Mouse (Mus musculus): ENCODE measurements around the gene Btg1. TPM values are rescaled to one million over a fixed set of nuclear protein-coding genes. Genes with fewer than 3 reads are reported as not detected.

Gene Btg1
- polyA plus RNA-seq, 1 experiment from 2014 or later = 34.6 TPM

GRCm38 (mm10) chr10:96617951-96618575, 1.3 kb downstream of the Btg1 start:
- H3K4me1 ChIP-seq = peaks cover 28% of the 10 kb centered on the region
- peak overlapping the region; percentile 98 for H3K27ac ChIP-seq
- WGBS = under 1% methylated on average over 29 of the region's 29 CpGs
- H3K4me3 ChIP-seq = peak overlapping the region; percentile 98
- peak; percentile 70 for DNase-seq (ENCODE audit: low spot score)
- no peaks in the 10 kb centered on the region for H3K9me3 ChIP-seq (replicated peaks)
- H3K36me3 ChIP-seq = peaks cover 34% of the 10 kb centered on the region
- no peaks in the 10 kb centered on the region for H3K27me3 ChIP-seq (ENCODE audit: low read depth, poor library complexity, severe bottlenecking)

- DNase-seq (ENCODE audit: low spot score) = no peak
- no peaks in the 10 kb centered on the region for H3K9me3 ChIP-seq (replicated peaks)
- peaks cover 28% of the 10 kb centered on the region for H3K4me1 ChIP-seq
- no peaks in the 10 kb centered on the region for H3K27me3 ChIP-seq (ENCODE audit: low read depth, poor library complexity, severe bottlenecking)
- peak overlapping the region; percentile 46 for H3K4me3 ChIP-seq
- peaks cover 50% of the 10 kb centered on the region for H3K36me3 ChIP-seq
- WGBS = 88% methylated on average over 8 of the region's 8 CpGs
- H3K27ac ChIP-seq = no peak overlapping the region
Measured at GRCm38 (mm10) chr10:96619951-96620889, 3.4 kb downstream of the Btg1 start.

- H3K4me3 ChIP-seq = peak overlapping the region; percentile 46
- WGBS = 72% methylated on average over 4 of the region's 4 CpGs
- H3K27ac ChIP-seq = no peak overlapping the region
- no peaks in the 10 kb centered on the region for H3K9me3 ChIP-seq (replicated peaks)
- no peak for DNase-seq (ENCODE audit: low spot score)
- H3K36me3 ChIP-seq = peaks cover 57% of the 10 kb centered on the region
- peaks cover 28% of the 10 kb centered on the region for H3K4me1 ChIP-seq
- H3K27me3 ChIP-seq (ENCODE audit: low read depth, poor library complexity, severe bottlenecking) = no peaks in the 10 kb centered on the region
Measured at GRCm38 (mm10) chr10:96620890-96621271, 4.1 kb downstream of the Btg1 start.

- H3K36me3 ChIP-seq = peaks cover 57% of the 10 kb centered on the region
- H3K9me3 ChIP-seq (replicated peaks) = no peaks in the 10 kb centered on the region
- peak overlapping the region; percentile 46; the same call in 1 of the 2 replicates for H3K4me3 ChIP-seq
- H3K27me3 ChIP-seq (ENCODE audit: low read depth, poor library complexity, severe bottlenecking) = no peaks in the 10 kb centered on the region
- DNase-seq (ENCODE audit: low spot score) = no peak
- H3K4me1 ChIP-seq = peaks cover 24% of the 10 kb centered on the region
- H3K27ac ChIP-seq = no peak overlapping the region
- 90% methylated on average over 4 of the region's 4 CpGs for WGBS
Measured at GRCm38 (mm10) chr10:96621361-96621945, 4.6 kb downstream of the Btg1 start.

GRCm38 (mm10) chr10:96621980-96622645, 5.3 kb downstream of the Btg1 start:
- 93% methylated on average over 13 of the region's 13 CpGs for WGBS
- Histone ChIP-seq H3K4me3 (peak overlapping the region; percentile 26; the same call in 1 of the 2 replicates), H3K4me1 (peaks cover 24% of the 10 kb centered on the region), H3K27ac (no peak overlapping the region), H3K9me3 (replicated peaks) (no peaks in the 10 kb centered on the region), H3K36me3 (peaks cover 58% of the 10 kb centered on the region), H3K27me3 (ENCODE audit: low read depth, poor library complexity, severe bottlenecking) (no peaks in the 10 kb centered on the region)
- no peak for DNase-seq (ENCODE audit: low spot score)

GRCm38 (mm10) chr10:96622761-96623632, 6.2 kb downstream of the Btg1 start:
- Histone ChIP-seq H3K27me3 (ENCODE audit: low read depth, poor library complexity, severe bottlenecking) (no peaks in the 10 kb centered on the region), H3K27ac (no peak overlapping the region), H3K9me3 (replicated peaks) (no peaks in the 10 kb centered on the region), H3K4me1 (peaks cover 24% of the 10 kb centered on the region), H3K4me3 (no peak overlapping the region), H3K36me3 (peaks cover 62% of the 10 kb centered on the region)
- WGBS = 92% methylated on average over 6 of the region's 6 CpGs
- DNase-seq (ENCODE audit: low spot score) = no peak

- no peak overlapping the region for H3K27ac ChIP-seq
- no peaks in the 10 kb centered on the region for H3K27me3 ChIP-seq (ENCODE audit: low read depth, poor library complexity, severe bottlenecking)
- WGBS = 93% methylated on average over 4 of the region's 4 CpGs
- H3K4me3 ChIP-seq = no peak overlapping the region
- H3K36me3 ChIP-seq = peaks cover 67% of the 10 kb centered on the region
- DNase-seq (ENCODE audit: low spot score) = no peak
- peaks cover 24% of the 10 kb centered on the region for H3K4me1 ChIP-seq
- no peaks in the 10 kb centered on the region for H3K9me3 ChIP-seq (replicated peaks)
Measured at GRCm38 (mm10) chr10:96623633-96624195, 6.9 kb downstream of the Btg1 start.

GRCm38 (mm10) chr10:96624406-96624805, 7.6 kb downstream of the Btg1 start:
- H3K27ac ChIP-seq = no peak overlapping the region
- H3K36me3 ChIP-seq = peaks cover 74% of the 10 kb centered on the region
- no peak overlapping the region for H3K4me3 ChIP-seq
- no peaks in the 10 kb centered on the region for H3K27me3 ChIP-seq (ENCODE audit: low read depth, poor library complexity, severe bottlenecking)
- H3K4me1 ChIP-seq = peaks cover 24% of the 10 kb centered on the region
- 91% methylated on average over 2 of the region's 2 CpGs for WGBS
- no peak for DNase-seq (ENCODE audit: low spot score)
- no peaks in the 10 kb centered on the region for H3K9me3 ChIP-seq (replicated peaks)

- H3K4me3 ChIP-seq = no peak overlapping the region
- no peak for DNase-seq (ENCODE audit: low spot score)
- peaks cover 69% of the 10 kb centered on the region for H3K36me3 ChIP-seq
- peaks cover 19% of the 10 kb centered on the region for H3K4me1 ChIP-seq
- H3K27me3 ChIP-seq (ENCODE audit: low read depth, poor library complexity, severe bottlenecking) = no peaks in the 10 kb centered on the region
- WGBS = 88% methylated on average over 4 of the region's 4 CpGs
- no peak overlapping the region for H3K27ac ChIP-seq
- H3K9me3 ChIP-seq (replicated peaks) = no peaks in the 10 kb centered on the region
Measured at GRCm38 (mm10) chr10:96625061-96625460, 8.3 kb downstream of the Btg1 start.

- Histone ChIP-seq H3K9me3 (replicated peaks) (no peaks in the 10 kb centered on the region), H3K27me3 (ENCODE audit: low read depth, poor library complexity, severe bottlenecking) (no peaks in the 10 kb centered on the region), H3K36me3 (peaks cover 63% of the 10 kb centered on the region), H3K4me1 (peaks cover 14% of the 10 kb centered on the region), H3K4me3 (no peak overlapping the region), H3K27ac (no peak overlapping the region)
- 89% methylated on average over 4 of the region's 4 CpGs for WGBS
- DNase-seq (ENCODE audit: low spot score) = no peak
Measured at GRCm38 (mm10) chr10:96625682-96626081, 8.9 kb downstream of the Btg1 start.

GRCm38 (mm10) chr10:96626120-96626750, 9.4 kb downstream of the Btg1 start:
- H3K4me1 ChIP-seq = peaks cover 11% of the 10 kb centered on the region
- DNase-seq (ENCODE audit: low spot score) = no peak
- WGBS = 93% methylated on average over 10 of the region's 10 CpGs
- no peak overlapping the region for H3K27ac ChIP-seq
- H3K9me3 ChIP-seq (replicated peaks) = no peaks in the 10 kb centered on the region
- H3K4me3 ChIP-seq = no peak overlapping the region
- H3K27me3 ChIP-seq (ENCODE audit: low read depth, poor library complexity, severe bottlenecking) = no peaks in the 10 kb centered on the region
- H3K36me3 ChIP-seq = peaks cover 58% of the 10 kb centered on the region
